Mouse (Mus musculus) forebrain, postnatal 0 days (tissue): ENCODE measurements around the gene Tbc1d14. TPM values are rescaled to one million over a fixed set of nuclear protein-coding genes. Genes with fewer than 3 reads are reported as not detected.

Source experiments
- ATAC-seq: fragments of 200-750 bp; cut with Nextera tagmentation; 2 replicates; pipeline ENCODE4 v1.8.0; 2017; ENCODE audit warnings: mild to moderate bottlenecking, moderate library complexity
- DNase-seq: peaks from one replicate; pipeline ENCODE4 v3.0.0-alpha.2; 2015
- H3K27ac ChIP-seq: fragments of 300-500 bp; sonication (generic); 2 replicates; pipeline ENCODE4 v1.5.1; 2014; ENCODE audit warnings: low read depth, mild to moderate bottlenecking, antibody characterized with exemption, low read length, moderate library complexity, mixed read lengths
- H3K27me3 ChIP-seq: fragments of 300-500 bp; sonication (generic); 2 replicates; pipeline ENCODE4 v1.6.1; 2014; ENCODE audit warnings: mild to moderate bottlenecking, low read length, mixed read lengths; ENCODE audit not compliant: insufficient read depth
- H3K36me3 ChIP-seq: fragments of 300-500 bp; sonication (generic); 2 replicates; pipeline ENCODE4 v1.6.1; 2014; ENCODE audit warnings: mild to moderate bottlenecking, moderate library complexity; ENCODE audit not compliant: insufficient read depth
- H3K4me1 ChIP-seq: fragments of 300-500 bp; sonication (generic); 2 replicates; pipeline ENCODE4 v1.6.1; 2014; ENCODE audit warnings: antibody characterized with exemption; ENCODE audit not compliant: insufficient read depth
- H3K4me2 ChIP-seq: fragments of 300-500 bp; sonication (generic); 2 replicates; pipeline ENCODE4 v1.6.1; 2014; ENCODE audit warnings: low read depth, mild to moderate bottlenecking, moderate library complexity
- H3K4me3 ChIP-seq: fragments of 300-500 bp; sonication (generic); 2 replicates; pipeline ENCODE4 v1.5.1; 2014; ENCODE audit warnings: low read depth, low read length, mixed read lengths
- H3K9ac ChIP-seq: fragments of 300-500 bp; sonication (generic); 2 replicates; pipeline ENCODE4 v1.6.1; 2014; ENCODE audit warnings: mild to moderate bottlenecking
- H3K9me3 ChIP-seq: fragments of 300-500 bp; sonication (generic); 2 replicates; pipeline ENCODE4 v1.6.1; 2016; ENCODE audit warnings: low read length
- CTCF ChIP-seq: sonication (generic); IDR thresholded peaks from 2 replicates; pipeline ENCODE4 v1.5.1; 2016; ENCODE audit warnings: antibody characterized with exemption, control low read depth, low read depth
- WGBS: fragments of 180-500 bp; shearing (Covaris S2); extraction: QIAGEN DNeasy Blood & Tissue Kit; methylation state at CpG from one replicate; pipeline ENCODE4 v1.1.7; 2014; 5-methylcytosine and 5-hydroxymethylcytosine counted together
- polyA plus RNA-seq: library from polyadenylated mRNA; unstranded; fragments of >200 nt; fragmentation: Nextera tagmentation; extraction: Ambion mirVana; gene quantifications from 2 replicates; pipeline ENCODE4 v1.2.1, GENCODE M21; 2015
- total RNA-seq: library from RNA; depleted of rRNA; stranded (reverse); fragments of >200 nt; gene quantifications from 2 replicates; pipeline ENCODE4 v1.2.3, GENCODE M21; 2014

Gene Tbc1d14
- total and polyA plus RNA-seq, 2 experiments from 2014 or later = 29.0 to 74.1 TPM

DNA sequence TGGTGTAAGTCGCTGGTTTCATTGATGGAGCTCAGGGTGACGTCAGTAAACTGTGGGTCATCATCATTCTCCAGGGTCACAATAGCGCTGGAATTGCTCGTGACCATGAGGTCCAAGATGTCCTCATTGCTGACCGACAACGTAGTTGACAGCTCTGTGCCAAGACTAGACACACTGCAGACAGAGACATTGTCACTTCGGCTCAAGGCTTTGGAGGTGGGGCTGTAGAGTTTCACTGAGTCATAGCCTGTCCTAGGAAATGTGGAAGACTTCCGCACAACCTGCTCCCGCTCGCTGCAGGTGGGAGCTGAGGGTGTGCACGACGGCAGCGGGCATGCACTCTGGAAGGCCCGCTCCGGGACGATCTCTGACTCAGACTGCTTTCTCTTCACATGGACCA lies 21.7 kb downstream of the Tbc1d14 start:
- 94% methylated on average over 16 of the region's 16 CpGs for WGBS
- Histone ChIP-seq H3K9me3 (no peaks in the 10 kb centered on the region), H3K4me1 (no peaks in the 10 kb centered on the region), H3K4me2 (no peak overlapping the region), H3K4me3 (no peak overlapping the region), H3K9ac (no peak overlapping the region), H3K27me3 (no peaks in the 10 kb centered on the region), H3K27ac (no peak overlapping the region), H3K36me3 (0 out of 2 replicates have a peak, but pooled peaks cover 10% of the 10 kb centered on the region)
- DNase-seq = no peak
- TF ChIP-seq CTCF = no peak
- ATAC-seq = no peak

DNA sequence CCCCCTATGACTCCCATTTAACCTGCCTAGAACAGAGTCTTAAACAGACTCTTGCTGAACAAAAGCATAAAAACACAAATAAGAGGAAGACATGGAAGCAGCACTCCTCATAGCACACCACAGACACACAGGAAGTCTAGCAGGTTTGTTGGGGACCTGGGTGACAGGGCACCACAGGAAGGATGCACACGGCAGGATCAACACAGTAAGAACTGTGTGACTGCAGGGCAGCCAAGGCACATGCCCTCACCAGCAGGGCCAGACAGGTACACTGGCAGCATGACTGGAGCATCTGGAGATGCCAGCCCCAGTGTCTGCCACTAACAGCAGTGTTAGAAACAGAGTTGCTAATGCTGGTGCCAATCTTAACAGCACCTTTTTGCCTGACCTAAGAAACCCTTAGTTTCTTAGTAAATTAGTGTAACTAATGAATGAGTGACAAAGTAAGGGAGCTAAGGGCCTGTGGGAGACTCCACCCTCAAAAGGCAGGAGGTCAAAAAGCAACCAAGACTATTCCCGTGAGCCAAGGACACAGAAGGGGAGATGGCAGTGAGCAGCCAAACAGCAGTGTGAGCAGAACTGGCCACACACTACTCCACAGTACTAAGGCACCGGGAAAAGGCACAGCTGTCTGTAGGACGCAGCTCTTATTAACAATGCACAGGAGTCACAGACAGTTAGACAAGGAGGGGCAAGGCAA lies 22.4 kb downstream of the Tbc1d14 start:
- DNase-seq (no peak), ATAC-seq (no peak)
- Histone ChIP-seq H3K27ac (no peak overlapping the region), H3K4me2 (no peak overlapping the region), H3K9ac (no peak overlapping the region), H3K4me3 (no peak overlapping the region), H3K4me1 (no peaks in the 10 kb centered on the region), H3K9me3 (no peaks in the 10 kb centered on the region), H3K27me3 (no peaks in the 10 kb centered on the region), H3K36me3 (0 out of 2 replicates have a peak, but pooled peaks cover 10% of the 10 kb centered on the region)
- TF ChIP-seq CTCF = no peak
- WGBS = 84% methylated on average over 4 of the region's 4 CpGs

- no peak overlapping the region for H3K4me2 ChIP-seq
- DNase-seq = no peak
- no peaks in the 10 kb centered on the region for H3K27me3 ChIP-seq
- H3K36me3 ChIP-seq = 0 out of 2 replicates have a peak, but pooled peaks cover 10% of the 10 kb centered on the region
- no peak overlapping the region for H3K27ac ChIP-seq
- H3K9me3 ChIP-seq = no peaks in the 10 kb centered on the region
- no peak overlapping the region for H3K4me3 ChIP-seq
- H3K9ac ChIP-seq = no peak overlapping the region
- ATAC-seq = no peak
- no peaks in the 10 kb centered on the region for H3K4me1 ChIP-seq
- TF ChIP-seq CTCF = no peak
- 91% methylated on average over 7 of the region's 7 CpGs for WGBS
Measured at GRCm38 (mm10) chr5:36570098-36570497, 23.0 kb downstream of the Tbc1d14 start.

- WGBS = 93% methylated on average over 4 of the region's 4 CpGs
- Histone ChIP-seq H3K4me3 (no peak overlapping the region), H3K4me2 (no peak overlapping the region), H3K9me3 (no peaks in the 10 kb centered on the region), H3K27ac (no peak overlapping the region), H3K9ac (no peak overlapping the region), H3K4me1 (no peaks in the 10 kb centered on the region), H3K27me3 (no peaks in the 10 kb centered on the region), H3K36me3 (0 out of 2 replicates have a peak, but pooled peaks cover 10% of the 10 kb centered on the region)
- ATAC-seq = no peak
- no peak for TF ChIP-seq CTCF
- no peak for DNase-seq
Measured at GRCm38 (mm10) chr5:36568118-36568517, 25.0 kb downstream of the Tbc1d14 start.

GRCm38 (mm10) chr5:36567627-36568026 lies 25.4 kb downstream of the Tbc1d14 start:
- Histone ChIP-seq H3K27me3 (no peaks in the 10 kb centered on the region), H3K4me1 (no peaks in the 10 kb centered on the region), H3K9ac (no peak overlapping the region), H3K4me3 (no peak overlapping the region), H3K4me2 (no peak overlapping the region), H3K9me3 (no peaks in the 10 kb centered on the region), H3K27ac (no peak overlapping the region), H3K36me3 (0 out of 2 replicates have a peak, but pooled peaks cover 10% of the 10 kb centered on the region)
- 66% methylated on average over 2 of the region's 2 CpGs for WGBS
- DNase-seq (no peak), ATAC-seq (no peak)
- TF ChIP-seq CTCF = no peak

DNA sequence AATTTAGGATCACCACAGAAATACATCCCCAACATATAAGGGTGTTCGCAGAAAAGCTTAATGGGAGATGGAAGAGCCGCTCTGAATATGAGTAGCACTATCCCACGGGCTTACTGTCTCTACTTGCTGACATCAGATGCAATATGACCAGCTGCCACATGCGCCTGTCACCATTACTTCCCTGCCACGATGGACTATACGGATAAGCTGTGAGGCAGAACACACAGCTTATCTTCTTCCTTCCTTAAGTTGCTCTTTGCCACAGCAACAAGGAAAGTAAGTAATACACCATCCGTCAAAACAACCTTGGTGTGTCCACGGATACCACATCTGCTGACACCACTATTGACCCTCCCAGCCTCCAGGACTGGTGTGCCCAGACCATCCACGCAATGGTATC lies 28.5 kb downstream of the Tbc1d14 start:
- no peaks in the 10 kb centered on the region for H3K9me3 ChIP-seq
- H3K27me3 ChIP-seq = no peaks in the 10 kb centered on the region
- ATAC-seq (no peak), DNase-seq (no peak)
- no peak overlapping the region for H3K27ac ChIP-seq
- no peak for TF ChIP-seq CTCF
- no peak overlapping the region for H3K4me2 ChIP-seq
- H3K36me3 ChIP-seq = no peaks in the 10 kb centered on the region
- H3K9ac ChIP-seq = no peak overlapping the region
- 90% methylated on average over 9 of the region's 9 CpGs for WGBS
- no peaks in the 10 kb centered on the region for H3K4me1 ChIP-seq
- no peak overlapping the region for H3K4me3 ChIP-seq

DNA sequence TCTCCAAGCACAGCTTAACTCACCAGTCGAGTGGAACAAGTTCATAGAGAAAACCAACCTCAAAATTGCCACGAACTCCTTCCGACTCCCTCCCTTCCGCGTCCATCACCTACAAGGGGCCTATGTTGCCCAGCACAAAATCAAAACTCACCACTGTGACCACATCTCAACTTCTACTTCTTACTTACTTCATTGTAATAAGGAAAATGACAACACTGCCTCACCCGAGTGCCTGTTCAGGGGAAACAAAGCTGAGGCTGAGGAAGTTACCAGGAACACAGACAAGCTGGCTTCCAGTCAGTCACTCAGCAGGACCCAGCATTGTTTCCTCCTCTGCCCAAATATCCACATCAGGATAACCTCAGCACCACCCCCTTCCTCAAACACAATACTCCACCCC lies 29.3 kb downstream of the Tbc1d14 start:
- no peaks in the 10 kb centered on the region for H3K36me3 ChIP-seq
- no peak for DNase-seq
- no peaks in the 10 kb centered on the region for H3K9me3 ChIP-seq
- ATAC-seq = no peak
- H3K9ac ChIP-seq = no peak overlapping the region
- no peak overlapping the region for H3K27ac ChIP-seq
- no peak overlapping the region for H3K4me2 ChIP-seq
- 84% methylated on average over 6 of the region's 6 CpGs for WGBS
- H3K4me1 ChIP-seq = no peaks in the 10 kb centered on the region
- no peaks in the 10 kb centered on the region for H3K27me3 ChIP-seq
- H3K4me3 ChIP-seq = no peak overlapping the region
- no peak for TF ChIP-seq CTCF
